Mouse (Mus musculus): ENCODE results near the gene Arhgap44. TPM values are rescaled to one million over a fixed set of nuclear protein-coding genes. Genes with fewer than 3 reads are reported as not detected.

Gene Arhgap44
- total RNA-seq, 2 experiments from 2014 or later = 106 to 115 TPM

DNA sequence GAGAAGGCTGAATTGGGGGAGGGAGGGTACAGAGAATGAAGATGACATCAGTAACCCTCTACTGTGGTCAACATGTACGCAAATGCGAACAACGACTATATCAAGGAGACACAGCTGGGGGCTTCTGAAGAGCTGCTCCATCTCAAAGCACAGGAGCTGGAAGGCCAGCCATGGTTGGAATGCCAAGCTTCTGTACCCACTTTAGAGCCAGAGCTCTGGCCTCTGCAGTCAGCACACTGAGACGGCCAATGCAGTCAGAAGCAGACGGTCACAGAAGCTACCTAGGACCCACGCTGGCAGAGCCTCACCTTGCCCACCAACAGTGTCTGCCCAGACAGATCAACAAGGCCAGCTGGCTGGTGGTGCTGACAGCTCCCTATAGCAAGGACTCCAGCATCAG lies 73.5 kb downstream of the Arhgap44 start:
- DNase-seq (ENCODE audit: low spot score in 2 of 2) = no peak

- DNase-seq (ENCODE audit: low spot score in 2 of 2) = peak in 1 of 2 experiments; percentile 42
These were observed 74.1 kb downstream of the Arhgap44 start for GRCm38 (mm10) chr11:65088451-65089222.

- no peak for DNase-seq (ENCODE audit: low spot score in 2 of 2)
These were observed 82.0 kb downstream of the Arhgap44 start for GRCm38 (mm10) chr11:65080761-65081160.

GRCm38 (mm10) chr11:65080274-65080673 lies 82.5 kb downstream of the Arhgap44 start:
- no peak for DNase-seq (ENCODE audit: low spot score in 2 of 2)

- DNase-seq (ENCODE audit: low spot score in 2 of 2) = peak in 1 of 2 experiments; percentile 20
These were observed 93.2 kb downstream of the Arhgap44 start for GRCm38 (mm10) chr11:65069609-65070008.

- DNase-seq (ENCODE audit: low spot score in 2 of 2) = no peak
These were observed 93.7 kb downstream of the Arhgap44 start for GRCm38 (mm10) chr11:65069051-65069450.

GRCm38 (mm10) chr11:65065201-65065600 lies 97.6 kb downstream of the Arhgap44 start:
- DNase-seq (ENCODE audit: low spot score in 2 of 2) = no peak

GRCm38 (mm10) chr11:65061437-65061836 lies 101.3 kb downstream of the Arhgap44 start:
- DNase-seq (ENCODE audit: low spot score in 2 of 2) = no peak

GRCm38 (mm10) chr11:65059531-65059930 lies 103.2 kb downstream of the Arhgap44 start:
- no peak for DNase-seq (ENCODE audit: low spot score in 2 of 2)

GRCm38 (mm10) chr11:65058224-65058908 lies 104.4 kb downstream of the Arhgap44 start:
- no peak for DNase-seq (ENCODE audit: low spot score in 2 of 2)

GRCm38 (mm10) chr11:65055596-65055995 lies 107.2 kb downstream of the Arhgap44 start:
- no peak for DNase-seq (ENCODE audit: low spot score in 2 of 2)

DNA sequence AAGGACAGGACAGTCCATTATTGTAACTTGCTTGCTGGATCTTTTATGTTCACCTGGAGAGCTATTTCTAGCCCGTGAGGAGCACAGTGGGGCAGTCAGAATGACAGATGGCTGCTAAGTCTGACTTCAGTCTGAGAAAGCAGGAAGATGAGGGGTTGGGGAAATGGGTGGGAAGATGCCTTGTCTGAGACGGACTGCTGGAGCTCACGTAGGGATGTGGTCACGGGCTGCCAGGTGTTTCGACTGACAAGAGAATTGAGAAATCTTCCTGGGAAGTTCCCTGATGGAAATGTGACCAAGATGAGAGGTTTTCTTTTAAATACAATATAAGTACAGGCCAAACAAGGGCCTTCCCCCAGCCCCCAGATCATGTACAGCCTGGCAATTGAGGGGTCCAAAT lies 108.5 kb downstream of the Arhgap44 start:
- no peak for DNase-seq (ENCODE audit: low spot score in 2 of 2)

DNA sequence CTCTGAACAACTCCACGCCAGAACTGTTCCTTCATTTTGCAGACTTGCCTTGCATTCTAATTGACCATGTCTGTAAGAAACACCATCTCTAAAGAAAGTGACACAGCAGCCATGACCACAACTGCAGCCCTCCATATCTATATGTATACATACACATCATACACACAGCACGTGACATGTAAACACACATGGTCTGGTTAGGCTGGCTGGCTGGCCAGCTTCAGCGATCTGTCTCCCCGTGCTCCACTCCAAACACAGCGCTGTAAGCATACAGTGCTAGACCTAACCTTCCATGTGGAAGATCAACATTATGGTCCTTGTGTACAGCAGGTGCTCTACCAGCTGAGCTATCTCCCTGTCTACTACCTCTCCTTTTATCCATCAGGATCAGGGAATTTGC lies 111.9 kb downstream of the Arhgap44 start:
- DNase-seq (ENCODE audit: low spot score in 2 of 2) = no peak

GRCm38 (mm10) chr11:65049090-65049489 lies 113.7 kb downstream of the Arhgap44 start:
- DNase-seq (ENCODE audit: low spot score in 2 of 2) = no peak

GRCm38 (mm10) chr11:65040556-65040955 lies 122.2 kb downstream of the Arhgap44 start:
- no peak for DNase-seq (ENCODE audit: low spot score in 2 of 2)

DNA sequence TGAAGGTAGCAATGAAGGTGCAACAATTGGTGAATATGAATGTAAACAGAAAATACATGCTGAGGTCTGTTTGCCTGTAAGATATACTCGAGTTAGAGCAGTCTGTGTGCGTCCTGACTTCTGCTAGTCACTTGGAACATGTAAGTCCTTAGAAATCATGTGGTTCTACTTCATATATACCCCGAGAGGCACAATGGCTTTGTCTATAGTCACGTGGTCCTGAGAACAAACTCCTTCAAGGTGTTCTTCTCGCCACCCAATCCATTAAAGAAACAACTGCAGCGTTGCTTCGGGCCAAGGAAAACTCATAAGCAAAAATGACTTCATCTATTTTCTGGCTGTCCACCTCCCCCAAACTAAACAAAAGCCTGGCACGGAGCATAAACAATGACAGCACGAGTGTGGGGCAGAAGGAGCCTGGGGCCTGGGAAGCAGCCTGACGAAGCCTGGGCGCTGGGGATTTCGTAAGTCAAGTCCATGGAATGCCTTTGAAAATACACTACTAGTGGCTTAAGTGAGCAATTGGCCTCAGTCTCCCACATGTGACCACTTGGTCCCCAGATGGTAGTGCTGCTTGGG lies 123.2 kb downstream of the Arhgap44 start:
- no peak for DNase-seq (ENCODE audit: low spot score in 2 of 2)

- no peak for DNase-seq (ENCODE audit: low spot score in 2 of 2)
These were observed 123.8 kb downstream of the Arhgap44 start for GRCm38 (mm10) chr11:65038996-65039395.

DNA sequence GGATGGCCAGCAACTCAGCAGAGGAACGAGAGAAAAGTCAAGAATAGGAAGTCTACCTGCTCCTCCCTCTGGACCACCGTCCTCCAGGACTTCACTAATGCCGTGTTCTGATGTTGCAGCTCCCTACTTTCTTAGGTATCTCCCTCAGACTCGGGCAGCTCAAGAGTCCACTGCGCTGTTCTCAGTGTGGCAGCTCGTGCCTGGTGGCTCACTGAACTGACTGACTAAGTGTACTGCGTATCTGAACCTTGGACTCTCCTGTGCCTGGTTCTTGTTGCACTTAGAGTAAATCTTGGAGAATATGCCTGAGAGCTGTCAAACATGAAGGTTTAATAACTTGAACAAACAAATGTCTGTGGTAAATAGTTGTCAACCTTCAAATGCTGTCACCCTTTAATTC lies 130.5 kb downstream of the Arhgap44 start:
- no peak for DNase-seq (ENCODE audit: low spot score in 2 of 2)

DNA sequence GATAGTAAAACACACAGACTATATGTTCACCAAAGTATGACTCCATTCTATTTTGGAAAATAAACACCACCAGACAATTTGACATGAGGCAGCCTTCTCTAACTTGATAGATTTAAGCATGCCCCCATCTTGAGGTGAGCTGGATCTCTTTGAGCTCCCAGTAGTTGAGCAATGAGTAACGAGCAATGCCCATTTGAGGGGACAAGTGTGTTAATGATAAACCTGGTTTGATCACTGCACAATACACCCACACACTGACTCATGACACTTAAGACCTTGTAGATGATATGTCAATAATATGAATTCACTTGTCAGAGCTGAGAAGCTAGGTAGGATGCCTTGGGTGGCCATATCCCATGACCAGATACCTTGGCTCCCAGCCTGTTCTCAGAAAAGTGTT lies 132.6 kb downstream of the Arhgap44 start:
- no peak for DNase-seq (ENCODE audit: low spot score in 2 of 2)

DNA sequence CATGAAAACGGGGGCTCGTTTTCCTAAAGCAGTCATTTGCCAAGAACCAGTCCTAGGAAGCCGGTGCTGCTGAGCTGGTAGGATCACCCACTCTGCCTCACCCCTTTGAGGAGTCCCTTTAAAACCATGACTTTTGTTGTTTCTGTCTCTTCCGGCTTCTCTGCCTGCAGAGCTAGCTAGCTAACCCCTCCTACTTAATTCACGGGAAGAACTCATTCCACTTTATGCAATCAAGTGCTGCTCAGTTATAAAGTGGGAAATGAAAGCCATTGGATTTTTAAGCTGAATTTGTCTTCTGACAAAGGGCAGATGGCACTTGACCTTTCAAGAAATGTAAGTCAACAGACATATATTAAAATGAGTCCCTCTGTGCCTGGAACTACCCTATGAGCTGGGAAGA lies 134.7 kb downstream of the Arhgap44 start:
- no peak for DNase-seq (ENCODE audit: low spot score in 2 of 2)

- no peak for DNase-seq (ENCODE audit: low spot score in 2 of 2)
These were observed 140.0 kb downstream of the Arhgap44 start for GRCm38 (mm10) chr11:65022771-65023170.

- no peak for DNase-seq (ENCODE audit: low spot score in 2 of 2)
These were observed 142.0 kb downstream of the Arhgap44 start for GRCm38 (mm10) chr11:65020744-65021143.

All from layer of hippocampus, postnatal 14 days (tissue).